Mouse (Mus musculus) hematopoietic stem cell, adult 5-6 weeks (primary cell): ENCODE measurements around the gene Tmigd1. TPM values are rescaled to one million over a fixed set of nuclear protein-coding genes. Genes with fewer than 3 reads are reported as not detected.

Experiments used
- ATAC-seq, 2 experiments: fragments of 125-278 bp in 1 of 2; replicated peaks in 1 of 2; 2 replicates each; pipeline ENCODE4 v1.8.0; 2016 to 2017; ENCODE audit warnings: inconsistent platforms in 2 of 2, mild to moderate bottlenecking in 2 of 2, moderate number of reproducible peaks in 2 of 2, low read depth in 1 of 2, moderate TSS enrichment in 1 of 2; ENCODE audit not compliant: low FRiP score in 2 of 2, poor library complexity in 2 of 2, severe bottlenecking in 2 of 2, insufficient read depth in 1 of 2, low TSS enrichment in 1 of 2
- total RNA-seq: library from RNA; stranded (forward); fragments of 172-1452, 232-1000 nt; gene quantifications from 2 replicates; pipeline ENCODE4 v1.2.3, GENCODE M21; 2017

The Tmigd1 gene
- total RNA-seq, 1 experiment from 2014 or later = not detected

- no peak for ATAC-seq
Measured at GRCm38 (mm10) chr11:76944839-76945238, 42.9 kb downstream of the Tmigd1 start.

- peak; percentile 91 to 97 for ATAC-seq
Measured at GRCm38 (mm10) chr11:76945386-76946202, 43.6 kb downstream of the Tmigd1 start.

- ATAC-seq = no peak
Measured at GRCm38 (mm10) chr11:76946203-76946585, 44.2 kb downstream of the Tmigd1 start.

GRCm38 (mm10) chr11:76953536-76953935, 51.6 kb downstream of the Tmigd1 start:
- ATAC-seq = no peak

- ATAC-seq = no peak
Measured at GRCm38 (mm10) chr11:76965703-76966102, 63.7 kb downstream of the Tmigd1 start.

Other genes starting within 250 kb of the Tmigd1 start
- gene Bhlha9, start 229.7 kb upstream of the Tmigd1 start, total RNA-seq = not detected in 2 replicates
- gene Trarg1, start 222.4 kb upstream of the Tmigd1 start, total RNA-seq = not detected in 2 replicates
- 48.6 and 99.6 TPM in 2 replicates for gene Gosr1, start 138.6 kb upstream of the Tmigd1 start, total RNA-seq
- gene Cpd, start 55.1 kb upstream of the Tmigd1 start, total RNA-seq = 10.4 and 16.8 TPM in 2 replicates
- gene Blmh, start 22.6 kb downstream of the Tmigd1 start, total RNA-seq = 161 and 167 TPM in 2 replicates
- not detected in 2 replicates for gene Slc6a4, start 96.4 kb downstream of the Tmigd1 start, total RNA-seq
- 27.6 and 28.0 TPM in 2 replicates for gene Nsrp1, start 176.3 kb downstream of the Tmigd1 start, total RNA-seq